Mouse (Mus musculus): ENCODE measurements around the gene Aldob. TPM values are rescaled to one million over a fixed set of nuclear protein-coding genes. Genes with fewer than 3 reads are reported as not detected.

The Aldob gene
- total RNA-seq (2014; fragmentation: Nextera tagmentation) (not detected in 2 replicates), total RNA-seq (2017) (not detected in 2 replicates)

DNA sequence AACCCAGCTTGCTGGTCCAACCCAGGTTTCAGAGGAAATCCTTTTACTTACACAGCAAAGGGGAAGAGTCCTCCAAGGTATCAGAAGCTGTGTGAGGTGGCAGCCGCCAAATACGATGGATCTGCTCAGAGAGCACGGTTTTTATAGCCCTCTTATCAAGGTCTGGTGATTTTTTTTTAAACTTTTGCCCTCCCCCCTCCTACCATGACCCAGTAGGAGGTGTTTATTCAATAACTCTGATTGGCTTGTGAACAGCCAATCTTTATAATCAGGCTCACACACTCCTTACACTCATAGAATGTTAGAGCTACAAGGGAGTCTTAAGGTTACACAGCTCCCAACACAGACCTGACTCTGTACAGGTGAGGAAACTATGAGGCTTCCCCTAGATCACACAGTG is at the start of gene Aldob:
Aldob (minus strand) TSS at position 164 of the 400 bp plus-strand sequence.
- no peak for ATAC-seq (replicated peaks; ENCODE audit: poor library complexity, severe bottlenecking)

DNA sequence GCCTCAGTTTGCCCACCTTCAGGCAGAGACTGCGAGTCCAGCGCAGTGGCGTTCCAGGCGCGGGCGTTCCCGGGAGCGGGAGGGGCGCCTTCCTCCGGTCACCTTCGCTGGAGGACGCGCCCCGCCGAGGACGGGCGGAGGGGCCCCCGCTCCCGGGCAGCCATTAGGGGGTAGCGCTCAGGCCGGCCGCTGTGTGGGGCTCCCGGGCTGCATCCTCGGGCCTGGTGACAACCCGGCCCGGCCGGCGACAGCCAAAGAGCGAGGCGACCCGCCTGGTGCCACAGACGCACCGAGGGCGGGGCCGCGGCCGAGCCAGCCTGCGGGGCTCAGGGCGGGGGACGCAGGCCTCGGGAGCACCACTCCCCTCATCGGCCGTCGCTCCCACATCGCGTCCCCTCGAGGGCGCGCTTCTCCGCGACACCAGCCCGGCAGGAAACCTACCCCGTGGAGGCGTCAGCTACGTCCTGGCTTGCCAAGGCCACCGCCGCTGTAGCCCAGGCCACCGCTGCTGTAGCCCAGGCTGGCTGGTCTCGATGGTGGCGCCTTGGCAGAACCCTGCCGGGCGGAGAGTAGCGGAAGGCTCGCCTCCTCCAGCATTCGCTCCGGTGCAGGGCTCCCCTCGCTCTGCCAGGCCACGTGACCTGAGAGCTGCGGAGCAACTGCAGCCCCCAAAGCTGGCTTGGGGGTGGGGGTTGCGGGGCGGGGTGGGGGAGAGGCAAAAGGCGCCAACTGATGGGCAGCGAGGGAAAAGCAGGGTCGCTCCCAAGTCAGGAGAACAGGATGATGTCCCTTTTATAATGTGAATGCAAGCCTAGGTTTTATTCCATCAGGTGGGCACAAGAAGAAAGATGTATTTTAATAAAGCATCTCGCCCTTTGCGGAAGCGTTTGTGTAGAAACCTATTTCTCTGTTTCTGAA is 48.1 kb upstream of the Aldob start, which contains the start of gene Tmem246:
Tmem246 (minus strand) TSS at position 694 of the 918 bp plus-strand sequence.
- peak; percentile 90 for ATAC-seq (replicated peaks; ENCODE audit: poor library complexity, severe bottlenecking)

- ATAC-seq (replicated peaks; ENCODE audit: poor library complexity, severe bottlenecking), result no peak
Observed at GRCm38 (mm10) chr4:49596846-49597182, 47.5 kb upstream of the Aldob start.

- no peak for ATAC-seq (replicated peaks; ENCODE audit: poor library complexity, severe bottlenecking)
Observed at GRCm38 (mm10) chr4:49590152-49590551, 40.8 kb upstream of the Aldob start.

DNA sequence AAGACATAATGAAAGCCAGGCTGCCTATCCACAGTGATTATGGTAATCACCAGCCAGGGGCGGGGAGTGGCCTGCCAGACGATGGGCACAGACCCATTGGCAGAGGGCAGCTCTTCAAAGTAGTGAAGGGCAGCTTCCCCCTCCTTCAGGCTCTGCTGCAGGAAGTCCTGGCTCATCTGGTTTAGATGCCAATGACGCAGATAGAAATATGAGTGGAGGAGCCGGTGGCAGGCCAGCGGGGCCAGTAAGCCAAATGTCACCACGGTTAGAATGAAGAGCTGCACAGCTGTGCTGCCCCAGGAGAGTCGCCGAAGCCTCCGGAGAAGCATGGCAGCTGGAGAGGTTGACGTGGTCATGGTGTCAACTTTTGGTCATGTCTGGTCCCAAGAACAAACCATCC is 37.5 kb upstream of the Aldob start:
- no peak for ATAC-seq (replicated peaks; ENCODE audit: poor library complexity, severe bottlenecking)

DNA sequence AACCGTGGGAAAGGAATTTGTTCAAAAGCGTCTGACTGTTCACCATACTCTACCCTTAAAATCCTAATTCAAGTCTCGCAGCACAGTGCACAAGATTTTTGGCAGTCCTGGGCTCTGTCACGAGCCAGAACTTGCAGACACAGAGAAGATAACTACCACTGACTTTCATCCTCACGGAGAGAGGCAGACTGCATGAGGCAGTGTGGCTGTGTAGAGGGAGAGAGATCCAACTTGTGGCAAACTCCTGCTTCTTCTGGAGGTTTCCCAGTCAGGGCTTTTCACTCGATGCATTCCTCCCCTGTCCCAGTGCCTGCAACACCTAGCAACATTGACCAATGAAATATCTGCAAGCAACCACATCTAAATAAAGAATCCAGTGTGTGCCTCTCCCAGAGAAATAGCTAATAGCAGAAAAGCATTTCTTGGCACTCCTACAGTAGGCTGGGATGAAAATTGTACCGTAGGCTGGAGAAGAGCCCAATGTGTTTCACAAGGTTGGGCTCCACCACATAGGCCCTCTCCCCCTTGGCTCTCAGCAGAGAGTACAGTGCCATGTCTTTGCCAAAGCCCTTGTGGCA is 36.3 kb upstream of the Aldob start:
- no peak for ATAC-seq (replicated peaks; ENCODE audit: poor library complexity, severe bottlenecking)

DNA sequence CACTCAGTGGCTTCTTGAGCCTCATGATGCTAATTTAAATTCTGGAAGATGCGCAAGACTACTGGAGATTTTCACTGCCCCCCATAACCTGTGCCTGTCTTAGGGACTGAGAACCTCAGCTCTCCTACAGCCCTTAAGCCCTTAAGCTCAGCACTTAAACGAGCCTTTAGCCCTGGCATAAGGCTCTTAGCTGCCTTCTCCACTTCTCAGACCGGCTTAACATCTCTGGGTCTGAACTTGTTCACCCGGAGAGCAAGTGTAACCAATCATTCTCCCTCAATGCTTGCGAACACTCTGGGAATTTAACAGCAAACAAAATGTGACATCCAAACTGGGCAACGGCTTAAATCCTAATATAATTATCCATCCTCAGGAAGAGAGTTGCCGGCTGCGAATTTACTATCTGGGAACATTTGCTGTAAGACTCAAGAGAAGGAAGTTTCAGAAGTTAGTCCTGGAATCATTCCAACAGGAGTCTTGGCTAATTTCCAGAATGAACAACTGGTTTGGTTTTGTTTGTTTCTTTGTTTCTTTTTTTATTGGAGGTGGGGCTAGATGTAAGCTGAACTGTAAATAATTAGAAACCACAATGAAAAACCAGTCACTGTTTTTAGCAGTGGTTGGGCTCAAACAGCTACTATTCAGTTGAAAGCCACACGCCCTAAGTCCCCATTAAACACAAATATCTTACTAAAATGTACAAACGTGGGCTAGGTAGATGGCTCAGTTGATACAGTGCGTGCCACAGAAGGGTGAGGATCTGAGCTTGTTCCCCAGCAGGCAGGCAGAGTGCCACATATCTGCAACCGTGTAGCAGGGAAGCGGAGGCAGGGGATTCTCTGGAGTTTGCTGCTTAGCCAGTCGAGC is 34.9 kb upstream of the Aldob start:
- ATAC-seq (replicated peaks; ENCODE audit: poor library complexity, severe bottlenecking), result no peak

GRCm38 (mm10) chr4:49581256-49581655 is 31.9 kb upstream of the Aldob start:
- ATAC-seq (replicated peaks; ENCODE audit: poor library complexity, severe bottlenecking), result no peak

DNA sequence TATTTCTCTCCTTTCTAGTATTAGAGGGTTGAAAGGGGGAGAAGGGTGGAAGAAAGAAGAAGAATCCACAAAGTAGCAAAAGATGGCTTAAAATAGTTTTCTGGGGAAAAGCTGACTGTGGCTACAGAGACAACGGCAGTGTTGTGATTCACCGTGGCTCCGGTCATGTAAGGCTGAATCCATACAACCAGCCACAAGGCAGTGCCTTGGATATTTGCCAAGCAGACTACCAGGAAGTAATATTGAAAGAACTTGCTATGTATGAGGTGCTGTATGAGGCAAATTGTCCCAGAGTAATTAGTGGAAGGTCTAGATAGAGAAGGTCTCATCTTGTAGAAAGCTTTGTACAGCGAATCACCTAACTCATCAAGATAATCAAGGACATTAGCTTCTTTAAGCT is 22.8 kb upstream of the Aldob start:
- no peak for ATAC-seq (replicated peaks; ENCODE audit: poor library complexity, severe bottlenecking)

GRCm38 (mm10) chr4:49567613-49568012 is 18.3 kb upstream of the Aldob start:
- peak; percentile 100 for ATAC-seq (replicated peaks; ENCODE audit: poor library complexity, severe bottlenecking)

DNA sequence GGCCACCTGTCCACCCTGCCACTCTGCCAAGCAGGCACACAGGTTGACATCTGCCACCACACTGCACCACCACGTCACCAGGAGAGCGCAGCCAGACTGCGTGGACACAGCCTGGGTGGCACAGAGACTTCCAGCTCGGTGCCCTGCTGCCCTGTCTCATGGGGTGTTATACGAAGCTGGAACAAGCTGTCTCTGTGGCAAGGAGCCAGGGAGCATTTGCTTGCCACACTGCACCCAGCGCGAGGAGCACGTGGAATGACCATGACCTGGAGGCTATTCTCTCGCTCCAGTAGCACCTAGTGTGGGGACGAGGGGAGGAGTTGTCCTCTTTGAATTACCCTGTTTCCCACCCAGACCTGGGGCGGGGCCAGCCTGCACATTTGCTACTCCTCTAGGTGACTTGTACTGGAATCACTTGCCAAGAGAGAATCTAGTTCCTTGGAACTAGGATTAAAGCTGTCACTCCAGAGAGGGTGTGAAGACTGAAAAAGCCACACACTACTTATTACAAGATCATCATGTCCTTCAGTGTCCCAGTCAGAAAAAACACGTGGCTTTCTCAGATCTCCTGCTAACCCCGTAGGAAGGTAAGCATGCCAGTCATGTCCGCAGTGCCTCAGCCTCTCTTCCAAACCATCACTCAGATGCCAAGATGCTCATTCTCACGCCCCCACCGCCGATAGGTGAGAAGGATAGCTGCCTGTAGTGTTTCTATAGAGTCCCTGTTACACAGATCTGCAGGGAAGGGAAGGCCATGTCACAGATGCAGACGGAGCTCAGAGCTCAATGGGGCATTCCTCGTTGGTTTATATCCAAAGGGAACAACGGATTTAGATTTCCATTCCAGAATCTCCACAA is 10.8 kb upstream of the Aldob start:
- ATAC-seq (replicated peaks; ENCODE audit: poor library complexity, severe bottlenecking), result no peak

DNA sequence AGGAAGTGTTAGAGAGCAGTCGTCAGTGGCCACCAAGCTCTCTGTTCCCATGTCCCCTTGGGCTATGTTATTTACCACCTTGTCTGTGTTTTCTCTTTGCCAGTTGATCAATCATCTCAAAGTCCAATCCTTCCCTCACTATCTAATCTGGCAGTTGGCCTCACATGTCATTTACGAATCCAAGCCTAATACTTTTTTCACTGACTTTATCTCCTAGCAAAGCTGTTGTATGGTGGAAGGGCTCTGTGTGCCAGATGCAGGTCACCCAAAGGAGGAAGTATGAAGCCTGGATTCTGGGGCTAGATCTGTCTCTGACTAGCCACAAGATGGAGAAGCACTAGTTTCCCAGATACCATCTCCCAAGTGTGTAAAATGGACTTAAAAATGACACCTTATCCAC is 8.8 kb upstream of the Aldob start:
- ATAC-seq (replicated peaks; ENCODE audit: poor library complexity, severe bottlenecking), result no peak

DNA sequence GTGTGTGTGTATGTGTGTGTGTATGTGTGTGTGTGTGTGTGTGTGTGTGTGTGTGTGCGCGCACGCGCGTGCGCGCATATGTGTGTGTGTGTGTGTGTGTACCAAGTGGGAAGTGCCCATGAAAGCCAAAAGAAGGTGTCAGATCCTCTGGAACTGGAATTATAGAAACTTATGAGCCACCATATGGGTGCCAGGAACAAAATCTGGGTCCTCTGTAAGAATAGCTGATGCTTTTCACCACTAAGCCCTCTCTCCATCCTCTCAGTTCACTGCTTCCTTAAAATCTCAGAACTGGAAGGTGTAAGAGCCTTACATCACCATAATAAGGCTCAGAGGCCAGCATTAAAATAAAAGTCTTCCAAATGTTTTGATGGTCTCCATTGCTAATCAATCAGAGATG is 8.0 kb upstream of the Aldob start:
- no peak for ATAC-seq (replicated peaks; ENCODE audit: poor library complexity, severe bottlenecking)

DNA sequence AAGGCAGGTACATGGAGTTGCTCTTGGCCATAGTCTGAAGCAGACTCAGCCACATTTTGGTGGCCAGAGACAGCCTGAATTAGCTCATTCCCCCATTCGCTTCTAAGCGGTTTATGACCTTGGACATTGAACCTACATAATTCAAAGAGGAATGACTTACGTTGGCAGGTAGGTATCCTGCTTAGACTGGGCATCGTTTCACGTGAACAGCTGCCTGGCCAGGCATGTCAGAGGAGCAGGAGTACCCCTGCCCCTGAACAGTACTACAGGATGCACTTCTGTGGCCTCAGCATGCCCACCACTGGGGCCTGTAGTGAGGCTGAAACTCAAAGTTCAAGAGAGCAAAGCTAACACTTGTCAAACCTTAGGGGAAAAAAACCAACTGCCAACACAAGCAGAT is 4.0 kb upstream of the Aldob start:
- no peak for ATAC-seq (replicated peaks; ENCODE audit: poor library complexity, severe bottlenecking)

GRCm38 (mm10) chr4:49547544-49548219 is 1.7 kb downstream of the Aldob start:
- ATAC-seq (replicated peaks; ENCODE audit: poor library complexity, severe bottlenecking), result no peak

- no peak for ATAC-seq (replicated peaks; ENCODE audit: poor library complexity, severe bottlenecking)
Observed at GRCm38 (mm10) chr4:49546873-49547543, 2.3 kb downstream of the Aldob start.

DNA sequence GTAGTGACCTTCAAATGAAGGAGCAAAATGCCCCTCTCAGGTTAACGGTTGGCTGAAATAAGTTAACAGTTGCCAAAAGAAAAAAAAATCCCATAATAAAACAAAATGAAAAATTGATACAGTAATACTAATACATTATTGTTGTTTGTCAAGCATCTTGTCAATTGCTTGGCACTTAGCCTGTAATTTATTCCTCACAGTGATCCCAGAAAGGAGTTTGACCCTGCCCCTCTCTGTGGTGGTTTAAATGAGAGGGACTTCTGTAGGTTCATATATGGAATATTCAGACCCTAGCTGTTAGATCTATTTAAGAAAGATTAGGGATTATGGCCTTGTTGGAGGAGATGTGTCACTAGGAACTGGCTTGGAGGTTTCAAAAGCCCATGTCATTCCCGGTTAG is 3.3 kb downstream of the Aldob start:
- ATAC-seq (replicated peaks; ENCODE audit: poor library complexity, severe bottlenecking), result no peak

- ATAC-seq (replicated peaks; ENCODE audit: poor library complexity, severe bottlenecking), result no peak
Observed at GRCm38 (mm10) chr4:49540966-49541365, 8.4 kb downstream of the Aldob start.

DNA sequence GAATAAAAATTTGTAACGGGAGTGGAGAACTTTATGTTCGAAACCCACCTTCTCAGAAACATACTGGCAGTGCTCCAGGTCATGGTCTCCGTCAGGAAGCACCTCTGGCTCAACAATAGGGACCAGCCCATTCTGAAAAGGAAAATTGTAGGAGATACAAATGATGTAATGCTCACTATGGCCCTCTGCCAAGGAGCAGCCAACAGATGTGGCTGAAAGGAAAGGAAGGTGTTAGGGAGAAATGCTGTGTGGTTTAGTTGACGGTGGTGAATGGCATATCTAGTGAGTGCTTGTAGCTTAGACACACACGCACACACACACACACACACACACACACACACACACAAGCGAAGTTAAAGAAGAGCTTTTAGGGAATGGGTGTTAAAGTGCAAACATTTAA is 9.7 kb downstream of the Aldob start:
- ATAC-seq (replicated peaks; ENCODE audit: poor library complexity, severe bottlenecking), result no peak
